Mouse (Mus musculus): ENCODE measurements around the gene Lect2. TPM values are rescaled to one million over a fixed set of nuclear protein-coding genes. Genes with fewer than 3 reads are reported as not detected.

Lect2 gene
- polyA plus RNA-seq, 1 experiment from 2014 or later = 0.27 TPM

DNA sequence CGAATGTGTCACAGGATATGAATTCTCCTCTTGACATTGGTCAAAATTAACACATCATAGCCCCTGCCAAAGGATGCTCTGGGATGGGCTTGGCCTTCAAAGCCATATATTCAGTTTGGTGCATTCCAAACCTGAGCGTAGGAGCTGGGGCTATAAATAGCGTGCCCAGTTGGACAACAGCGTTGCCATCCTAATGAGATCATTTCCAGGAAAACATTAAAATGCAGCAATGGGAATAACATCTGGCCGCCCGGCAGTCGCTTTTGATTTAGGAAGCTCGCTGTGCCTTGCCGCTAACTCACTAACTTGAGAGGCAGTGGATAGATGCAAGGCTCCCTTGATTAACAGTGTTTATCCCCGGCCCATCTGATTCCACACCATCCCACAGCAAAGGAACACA, 18.0 kb upstream of the Lect2 start:
- no peak for DNase-seq (ENCODE audit: low spot score)
- Histone ChIP-seq H3K4me3 (ENCODE audit: low read depth, low read length) (no peak overlapping the region), H3K4me2 (replicated peaks; ENCODE audit: low read depth) (no peak overlapping the region), H3K27me3 (ENCODE audit: control insufficient read depth, insufficient read depth, low read length) (no peaks in the 10 kb centered on the region), H3K36me3 (ENCODE audit: control insufficient read depth, insufficient read depth, low read length) (no peaks in the 10 kb centered on the region), H3K9me3 (ENCODE audit: control insufficient read depth, low read length) (no peaks in the 10 kb centered on the region), H3K9ac (ENCODE audit: low read length) (no peak overlapping the region), H3K4me1 (replicated peaks; ENCODE audit: control insufficient read depth, insufficient read depth) (no peaks in the 10 kb centered on the region), H3K27ac (replicated peaks) (no peak overlapping the region)
- 57% methylated on average over 10 of the region's 10 CpGs for WGBS
- no peak for ATAC-seq (ENCODE audit: low FRiP score, low TSS enrichment)
- TF ChIP-seq CTCF (IDR thresholded peaks at IDR 0.05; ENCODE audit: low read depth) (no peak), EP300 (optimal IDR thresholded peaks at IDR 0.05) (no peak)

DNA sequence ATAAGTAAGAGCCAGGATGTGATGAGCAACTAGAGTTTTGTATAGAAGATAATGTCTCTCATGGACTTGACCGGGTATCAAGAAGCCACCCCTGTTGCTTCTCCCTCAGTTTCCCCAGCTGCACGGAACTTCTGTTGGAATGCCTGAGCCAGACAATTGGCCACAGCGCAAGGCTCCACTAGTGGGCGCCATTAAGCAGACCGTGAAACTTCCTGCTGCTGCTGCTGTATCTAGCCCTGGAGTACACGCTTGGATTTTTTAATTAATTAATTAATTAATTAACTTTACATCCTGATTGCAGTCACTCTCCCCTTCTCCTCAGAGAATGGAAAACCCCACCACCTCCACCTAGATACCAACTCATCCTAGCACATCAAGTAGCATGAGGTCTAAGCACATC, 14.8 kb upstream of the Lect2 start:
- TF ChIP-seq CTCF (IDR thresholded peaks at IDR 0.05; ENCODE audit: low read depth) (peak; percentile 80), EP300 (optimal IDR thresholded peaks at IDR 0.05) (no peak)
- no peak overlapping the region for H3K4me2 ChIP-seq (replicated peaks; ENCODE audit: low read depth)
- H3K27me3 ChIP-seq (ENCODE audit: control insufficient read depth, insufficient read depth, low read length) = no peaks in the 10 kb centered on the region
- WGBS = 41% methylated on average over 6 of the region's 6 CpGs
- H3K36me3 ChIP-seq (ENCODE audit: control insufficient read depth, insufficient read depth, low read length) = no peaks in the 10 kb centered on the region
- no peak overlapping the region for H3K9ac ChIP-seq (ENCODE audit: low read length)
- no peak overlapping the region for H3K4me3 ChIP-seq (ENCODE audit: low read depth, low read length)
- no peaks in the 10 kb centered on the region for H3K9me3 ChIP-seq (ENCODE audit: control insufficient read depth, low read length)
- ATAC-seq (ENCODE audit: low FRiP score, low TSS enrichment) = no peak
- peak; percentile 51 for DNase-seq (ENCODE audit: low spot score)
- no peaks in the 10 kb centered on the region for H3K4me1 ChIP-seq (replicated peaks; ENCODE audit: control insufficient read depth, insufficient read depth)
- no peak overlapping the region for H3K27ac ChIP-seq (replicated peaks)

DNA sequence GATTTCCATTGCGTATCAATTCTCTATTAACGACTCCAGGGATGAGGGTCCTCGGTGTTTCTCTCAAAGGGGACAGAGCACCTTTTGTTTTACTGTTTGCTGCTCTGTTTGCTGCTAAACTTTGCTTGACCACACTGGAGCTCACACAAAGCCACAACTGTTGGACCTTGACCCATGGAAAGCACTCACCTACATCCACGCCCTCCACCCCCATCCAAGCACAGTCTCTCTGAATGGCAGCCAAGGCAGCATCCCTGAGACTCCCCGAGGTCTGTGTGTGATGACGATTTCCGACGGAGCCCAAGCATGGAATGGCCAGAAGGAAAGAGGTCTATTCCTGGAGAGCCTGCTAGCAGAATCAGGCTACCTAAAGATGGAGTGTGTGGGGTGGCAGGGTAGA, 12.8 kb upstream of the Lect2 start:
- DNase-seq (ENCODE audit: low spot score) (peak; percentile 68), ATAC-seq (ENCODE audit: low FRiP score, low TSS enrichment) (peak; percentile 79)
- Histone ChIP-seq H3K27me3 (ENCODE audit: control insufficient read depth, insufficient read depth, low read length) (no peaks in the 10 kb centered on the region), H3K4me2 (replicated peaks; ENCODE audit: low read depth) (no peak overlapping the region), H3K4me3 (ENCODE audit: low read depth, low read length) (no peak overlapping the region), H3K9ac (ENCODE audit: low read length) (no peak overlapping the region), H3K27ac (replicated peaks) (no peak overlapping the region), H3K4me1 (replicated peaks; ENCODE audit: control insufficient read depth, insufficient read depth) (no peaks in the 10 kb centered on the region), H3K36me3 (ENCODE audit: control insufficient read depth, insufficient read depth, low read length) (no peaks in the 10 kb centered on the region), H3K9me3 (ENCODE audit: control insufficient read depth, low read length) (no peaks in the 10 kb centered on the region)
- 58% methylated on average over 8 of the region's 8 CpGs for WGBS
- TF ChIP-seq EP300 (optimal IDR thresholded peaks at IDR 0.05) (no peak), CTCF (IDR thresholded peaks at IDR 0.05; ENCODE audit: low read depth) (no peak)

GRCm38 (mm10) chr13:56559841-56560370, 11.6 kb upstream of the Lect2 start:
- H3K9ac ChIP-seq (ENCODE audit: low read length) = no peak overlapping the region
- H3K27me3 ChIP-seq (ENCODE audit: control insufficient read depth, insufficient read depth, low read length) = no peaks in the 10 kb centered on the region
- H3K36me3 ChIP-seq (ENCODE audit: control insufficient read depth, insufficient read depth, low read length) = no peaks in the 10 kb centered on the region
- DNase-seq (ENCODE audit: low spot score) (no peak), ATAC-seq (ENCODE audit: low FRiP score, low TSS enrichment) (no peak)
- no peaks in the 10 kb centered on the region for H3K4me1 ChIP-seq (replicated peaks; ENCODE audit: control insufficient read depth, insufficient read depth)
- 71% methylated on average over 6 of the region's 6 CpGs for WGBS
- TF ChIP-seq EP300 (optimal IDR thresholded peaks at IDR 0.05) = no peak
- no peak for TF ChIP-seq CTCF (IDR thresholded peaks at IDR 0.05; ENCODE audit: low read depth)
- no peaks in the 10 kb centered on the region for H3K9me3 ChIP-seq (ENCODE audit: control insufficient read depth, low read length)
- no peak overlapping the region for H3K4me2 ChIP-seq (replicated peaks; ENCODE audit: low read depth)
- H3K27ac ChIP-seq (replicated peaks) = no peak overlapping the region
- no peak overlapping the region for H3K4me3 ChIP-seq (ENCODE audit: low read depth, low read length)

DNA sequence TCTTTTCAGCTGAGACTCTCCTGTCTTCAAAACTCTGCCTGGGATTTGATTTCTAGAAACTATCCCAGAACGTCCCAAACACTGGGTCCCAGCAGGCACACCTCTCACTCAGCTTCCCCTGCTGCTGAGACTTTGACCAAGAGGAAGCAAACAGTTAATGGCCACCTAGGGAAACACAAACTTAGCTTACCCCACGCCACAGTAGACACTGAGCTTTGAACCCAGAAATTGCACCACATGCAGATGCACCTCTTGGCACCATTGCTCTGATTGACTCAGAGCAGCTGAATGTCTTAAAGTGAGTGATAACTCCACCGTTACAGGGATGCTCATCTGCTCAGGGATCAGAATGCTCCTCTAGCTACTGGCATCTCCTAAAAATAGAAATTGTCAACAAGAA, 10.5 kb upstream of the Lect2 start:
- no peak for DNase-seq (ENCODE audit: low spot score)
- no peak overlapping the region for H3K9ac ChIP-seq (ENCODE audit: low read length)
- no peak overlapping the region for H3K27ac ChIP-seq (replicated peaks)
- no peak for ATAC-seq (ENCODE audit: low FRiP score, low TSS enrichment)
- no peaks in the 10 kb centered on the region for H3K36me3 ChIP-seq (ENCODE audit: control insufficient read depth, insufficient read depth, low read length)
- no peaks in the 10 kb centered on the region for H3K27me3 ChIP-seq (ENCODE audit: control insufficient read depth, insufficient read depth, low read length)
- WGBS = 54% methylated on average over 3 of the region's 3 CpGs
- no peaks in the 10 kb centered on the region for H3K9me3 ChIP-seq (ENCODE audit: control insufficient read depth, low read length)
- H3K4me1 ChIP-seq (replicated peaks; ENCODE audit: control insufficient read depth, insufficient read depth) = no peaks in the 10 kb centered on the region
- H3K4me2 ChIP-seq (replicated peaks; ENCODE audit: low read depth) = no peak overlapping the region
- H3K4me3 ChIP-seq (ENCODE audit: low read depth, low read length) = no peak overlapping the region
- TF ChIP-seq EP300 (optimal IDR thresholded peaks at IDR 0.05) (no peak), CTCF (IDR thresholded peaks at IDR 0.05; ENCODE audit: low read depth) (no peak)

DNA sequence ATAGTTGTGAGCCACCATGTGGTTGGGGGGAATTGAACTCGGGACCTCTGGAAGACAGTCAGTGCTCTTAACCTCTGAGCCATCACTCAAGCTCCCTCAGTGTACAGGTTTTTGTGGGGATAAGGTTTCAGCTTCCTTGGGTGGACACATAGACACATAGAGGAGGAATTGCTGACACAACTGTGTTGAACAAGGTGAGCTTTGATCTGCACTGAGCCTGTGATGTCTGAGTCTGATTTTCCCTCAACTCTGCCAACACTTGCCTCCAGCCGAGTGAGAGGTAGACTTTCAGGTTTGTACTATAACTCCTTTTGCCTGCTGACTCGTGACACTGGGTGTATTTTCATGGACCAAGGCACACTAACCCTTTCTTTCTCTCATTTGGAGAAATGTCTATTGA, 8.4 kb upstream of the Lect2 start:
- H3K4me2 ChIP-seq (replicated peaks; ENCODE audit: low read depth) = no peak overlapping the region
- ATAC-seq (ENCODE audit: low FRiP score, low TSS enrichment) = no peak
- no peaks in the 10 kb centered on the region for H3K4me1 ChIP-seq (replicated peaks; ENCODE audit: control insufficient read depth, insufficient read depth)
- H3K36me3 ChIP-seq (ENCODE audit: control insufficient read depth, insufficient read depth, low read length) = no peaks in the 10 kb centered on the region
- no peaks in the 10 kb centered on the region for H3K27me3 ChIP-seq (ENCODE audit: control insufficient read depth, insufficient read depth, low read length)
- no peak overlapping the region for H3K4me3 ChIP-seq (ENCODE audit: low read depth, low read length)
- WGBS = 56% methylated on average over 3 of the region's 3 CpGs
- no peak for DNase-seq (ENCODE audit: low spot score)
- H3K27ac ChIP-seq (replicated peaks) = no peak overlapping the region
- no peaks in the 10 kb centered on the region for H3K9me3 ChIP-seq (ENCODE audit: control insufficient read depth, low read length)
- no peak overlapping the region for H3K9ac ChIP-seq (ENCODE audit: low read length)
- TF ChIP-seq EP300 (optimal IDR thresholded peaks at IDR 0.05) (no peak), CTCF (IDR thresholded peaks at IDR 0.05; ENCODE audit: low read depth) (no peak)

Measured in stomach, postnatal 0 days (tissue).